ENCODE assay signal across 8 mouse cellular contexts in genomic region chr9:22224536-22225503, GRCm38 (mm10). TPM values are rescaled to one million over a fixed set of nuclear protein-coding genes. Genes with fewer than 3 reads are reported as not detected.
DNase-seq lines count a peak whose midpoint lies in the region; ATAC-seq and TF ChIP-seq lines count a peak whose summit lies in the region.

No protein-coding gene starts in this region.

- no peaks in the 10 kb centered on the region for H3K9me3 ChIP-seq in limb, embryonic 10.5 days (replicated peaks)
- H3K9me3 ChIP-seq in midbrain, embryonic 12.5 days: no peaks in the 10 kb centered on the region
- H3K9me3 ChIP-seq in stomach, postnatal 0 days (ENCODE audit: control insufficient read depth, low read length): no peaks in the 10 kb centered on the region

- H3K27ac ChIP-seq in limb, embryonic 10.5 days: peak overlapping the region; percentile 95
- H3K27ac ChIP-seq in midbrain, embryonic 12.5 days (replicated peaks): peak overlapping the region; percentile 30
- peak overlapping the region; percentile 94 for H3K27ac ChIP-seq in stomach, postnatal 0 days (replicated peaks)

- WGBS in limb, embryonic 10.5 days: 24% methylated on average over 17 of the region's 17 CpGs
- WGBS in midbrain, embryonic 12.5 days: 24% methylated on average over 17 of the region's 17 CpGs
- 25% methylated on average over 17 of the region's 17 CpGs for WGBS in stomach, postnatal 0 days

- peak; percentile 52 to 61 for ATAC-seq in hematopoietic stem cell, adult 5-6 weeks (replicated peaks in 1 of 2; ENCODE audit: insufficient read depth in 1 of 2, low FRiP score in 2 of 2, low TSS enrichment in 1 of 2, low read depth in 1 of 2, poor library complexity in 2 of 2, severe bottlenecking in 2 of 2)
- ATAC-seq in midbrain, embryonic 12.5 days (ENCODE audit: low FRiP score, low read depth): peak; percentile 53
- ATAC-seq in stomach, postnatal 0 days (ENCODE audit: low FRiP score, low TSS enrichment): peak; percentile 35

- 0 out of 2 replicates have a peak, but pooled peaks cover 3% of the 10 kb centered on the region for H3K4me1 ChIP-seq in limb, embryonic 10.5 days
- H3K4me1 ChIP-seq in midbrain, embryonic 12.5 days: peaks cover 4% of the 10 kb centered on the region; the same call in 1 of the 2 replicates
- H3K4me1 ChIP-seq in stomach, postnatal 0 days (replicated peaks; ENCODE audit: control insufficient read depth, insufficient read depth): no peaks in the 10 kb centered on the region

- H3K36me3 ChIP-seq in limb, embryonic 10.5 days: peaks cover 3% of the 10 kb centered on the region; the same call in 1 of the 2 replicates
- H3K36me3 ChIP-seq in midbrain, embryonic 12.5 days: no peaks in the 10 kb centered on the region
- H3K36me3 ChIP-seq in stomach, postnatal 0 days (ENCODE audit: control insufficient read depth, insufficient read depth, low read length): no peaks in the 10 kb centered on the region

- peak; percentile 54 for TF ChIP-seq CTCF in stomach, postnatal 0 days (IDR thresholded peaks at IDR 0.05; ENCODE audit: low read depth)

- peak overlapping the region; percentile 86 for H3K4me3 ChIP-seq in limb, embryonic 10.5 days
- H3K4me3 ChIP-seq in midbrain, embryonic 12.5 days: peak overlapping the region; percentile 62
- H3K4me3 ChIP-seq in stomach, postnatal 0 days (ENCODE audit: low read depth, low read length): peak overlapping the region; percentile 65

- peak overlapping the region; percentile 73 for H3K4me2 ChIP-seq in midbrain, embryonic 12.5 days (replicated peaks)
- peak overlapping the region; percentile 61 for H3K4me2 ChIP-seq in stomach, postnatal 0 days (replicated peaks; ENCODE audit: low read depth)

- H3K27me3 ChIP-seq in limb, embryonic 10.5 days (ENCODE audit: low read depth, poor library complexity, severe bottlenecking): no peaks in the 10 kb centered on the region
- H3K27me3 ChIP-seq in midbrain, embryonic 12.5 days: no peaks in the 10 kb centered on the region
- H3K27me3 ChIP-seq in stomach, postnatal 0 days (ENCODE audit: control insufficient read depth, insufficient read depth, low read length): no peaks in the 10 kb centered on the region

- TF ChIP-seq EP300 in stomach, postnatal 0 days (optimal IDR thresholded peaks at IDR 0.05): no peak

- peak overlapping the region; percentile 66 for H3K9ac ChIP-seq in midbrain, embryonic 12.5 days (replicated peaks)
- H3K9ac ChIP-seq in stomach, postnatal 0 days (ENCODE audit: low read length): peak overlapping the region; percentile 78

- peak; percentile 2 for DNase-seq in gastrocnemius, adult 18-20 months (ENCODE audit: low spot score)
- no peak for DNase-seq in gastrocnemius, postnatal 25 days
- peak; percentile 86 for DNase-seq in R1 (ENCODE audit: low read depth, low spot score)
- peak; percentile 19 for DNase-seq in embryo, embryonic 11.5 days (ENCODE audit: low read depth, low spot score)
- DNase-seq in limb, embryonic 10.5 days (ENCODE audit: low spot score): peak; percentile 48
- DNase-seq in stomach, postnatal 0 days (ENCODE audit: low spot score): peak; percentile 38

RNA-seq across cellular contexts. Expression of gene Zfp809, which starts 0.7 kb away (rescaled TPM):
- 1 to 10 TPM; 6.1 to 6.3 TPM for total RNA-seq in gastrocnemius, adult 18-20 months (2021)
- 1 to 10 TPM; 6.6 to 7.9 TPM for total RNA-seq in gastrocnemius, postnatal 25 days (2021)
- total RNA-seq in hematopoietic stem cell, adult 5-6 weeks (2017): 38.2 and 48.4 TPM in 2 replicates
- 10.3 and 12.7 TPM in 2 replicates for polyA plus RNA-seq in limb, embryonic 10.5 days (2016; fragmentation: Nextera tagmentation; extraction: Ambion mirVana)
- 12.2 and 12.7 TPM in 2 replicates for polyA plus RNA-seq in midbrain, embryonic 12.5 days (2016; fragmentation: Nextera tagmentation; extraction: Ambion mirVana)
- polyA plus RNA-seq in stomach, postnatal 0 days (2015; fragmentation: Nextera tagmentation; extraction: Ambion mirVana): 12.2 and 12.9 TPM in 2 replicates

RNA-seq across cellular contexts. Expression of gene Zfp599, which starts 34.9 kb away (rescaled TPM):
- not detected for total RNA-seq in gastrocnemius, adult 18-20 months (2021)
- total RNA-seq in gastrocnemius, postnatal 25 days (2021): not detected
- total RNA-seq in hematopoietic stem cell, adult 5-6 weeks (2017): 11.5 and 14.2 TPM in 2 replicates
- 8.7 and 9.5 TPM in 2 replicates for polyA plus RNA-seq in limb, embryonic 10.5 days (2016; fragmentation: Nextera tagmentation; extraction: Ambion mirVana)
- polyA plus RNA-seq in midbrain, embryonic 12.5 days (2016; fragmentation: Nextera tagmentation; extraction: Ambion mirVana): 7.5 and 7.6 TPM in 2 replicates
- polyA plus RNA-seq in stomach, postnatal 0 days (2015; fragmentation: Nextera tagmentation; extraction: Ambion mirVana): 1.2 and 1.4 TPM in 2 replicates

RNA-seq across cellular contexts. Expression of gene Zfp872, which starts 36.9 kb away (rescaled TPM):
- not detected for total RNA-seq in gastrocnemius, adult 18-20 months (2021)
- total RNA-seq in gastrocnemius, postnatal 25 days (2021): under 1 TPM in 1 of 2 experiments, not detected in 1; 0.11 TPM
- total RNA-seq in hematopoietic stem cell, adult 5-6 weeks (2017): not detected in 2 replicates
- 0.10 and 0.18 TPM in 2 replicates for polyA plus RNA-seq in limb, embryonic 10.5 days (2016; fragmentation: Nextera tagmentation; extraction: Ambion mirVana)
- polyA plus RNA-seq in midbrain, embryonic 12.5 days (2016; fragmentation: Nextera tagmentation; extraction: Ambion mirVana): 0.12 and 0.24 TPM in 2 replicates
- 0.47 and 0.61 TPM in 2 replicates for polyA plus RNA-seq in stomach, postnatal 0 days (2015; fragmentation: Nextera tagmentation; extraction: Ambion mirVana)

Comparison
In these comparisons a context has a peak if more than half of its experiments do, and no peak if none do; other contexts are left out.
1. H3K27ac ChIP-seq: peak in every context shown above with its lines; median percentile 95 in limb, embryonic 10.5 days; 94 in stomach, postnatal 0 days; 30 in midbrain, embryonic 12.5 days.
2. RNA of gene Zfp599, which starts 34.9 kb away (total RNA-seq): 11.5 to 14.2 TPM in hematopoietic stem cell, adult 5-6 weeks; not detected in gastrocnemius, postnatal 25 days and not detected in gastrocnemius, adult 18-20 months; every median in the first group is over 10 times any median in the second.
3. Peak in every context shown above with its lines, with median percentiles within 50 percentile points of each other: ATAC-seq and H3K4me3 ChIP-seq.